Mouse (Mus musculus) intestine, postnatal 0 days (tissue): ENCODE measurements around the gene Ube2l3. TPM values are rescaled to one million over a fixed set of nuclear protein-coding genes. Genes with fewer than 3 reads are reported as not detected.

Experiments used
- ATAC-seq: fragments of 200-750 bp; cut with Nextera tagmentation; 2 replicates; pipeline ENCODE4 v1.8.0; 2017; ENCODE audit warnings: mild to moderate bottlenecking, moderate TSS enrichment, moderate library complexity
- H3K27ac ChIP-seq: fragments of 300-500 bp; sonication (generic); 2 replicates; pipeline ENCODE4 v1.5.1; 2014; ENCODE audit warnings: mild to moderate bottlenecking, low read depth, low read length, moderate library complexity
- H3K27me3 ChIP-seq: fragments of 300-500 bp; sonication (generic); replicated peaks from 2 replicates; pipeline ENCODE4 v1.6.1; 2014; ENCODE audit warnings: low read length, mixed read lengths; ENCODE audit not compliant: control insufficient read depth, insufficient read depth
- H3K36me3 ChIP-seq: fragments of 300-500 bp; sonication (generic); 2 replicates; pipeline ENCODE4 v1.6.1; 2014; ENCODE audit warnings: mild to moderate bottlenecking, moderate library complexity; ENCODE audit not compliant: control insufficient read depth, insufficient read depth
- H3K4me1 ChIP-seq: fragments of 300-500 bp; sonication (generic); replicated peaks from 2 replicates; pipeline ENCODE4 v1.6.1; 2014; ENCODE audit warnings: antibody characterized with exemption, low read length, mixed read lengths; ENCODE audit not compliant: control insufficient read depth, insufficient read depth
- H3K4me2 ChIP-seq: fragments of 300-500 bp; sonication (generic); replicated peaks from 2 replicates; pipeline ENCODE4 v1.6.1; 2014; ENCODE audit warnings: low read depth, mild to moderate bottlenecking, moderate library complexity
- H3K4me3 ChIP-seq: fragments of 300-500 bp; sonication (generic); 2 replicates; pipeline ENCODE4 v1.5.1; 2014; ENCODE audit warnings: low read depth, low read length
- H3K9ac ChIP-seq: fragments of 300-500 bp; sonication (generic); 2 replicates; pipeline ENCODE4 v1.6.1; 2014; ENCODE audit warnings: mild to moderate bottlenecking, low read depth, low read length
- H3K9me3 ChIP-seq: fragments of 300-500 bp; sonication (generic); 2 replicates; pipeline ENCODE4 v1.6.1; 2016; ENCODE audit warnings: mixed run types; ENCODE audit not compliant: control insufficient read depth
- CTCF ChIP-seq: sonication (generic); IDR thresholded peaks from 2 replicates; pipeline ENCODE4 v1.5.1; 2016; ENCODE audit warnings: low read depth, mild to moderate bottlenecking, control low read depth, antibody characterized with exemption, moderate library complexity
- WGBS: fragments of 180-500 bp; shearing (Covaris S2); extraction: QIAGEN DNeasy Blood & Tissue Kit; methylation state at CpG from one replicate; pipeline ENCODE4 v1.1.7; 2014; 5-methylcytosine and 5-hydroxymethylcytosine counted together
- polyA plus RNA-seq: library from polyadenylated mRNA; unstranded; fragments of >200 nt; fragmentation: Nextera tagmentation; extraction: Ambion mirVana; gene quantifications from 2 replicates; pipeline ENCODE4 v1.2.1, GENCODE M21; 2015

Gene Ube2l3
- polyA plus RNA-seq, 1 experiment from 2014 or later, result 319 TPM

- no peak for TF ChIP-seq CTCF
- H3K36me3 ChIP-seq, result peaks cover 6% of the 10 kb centered on the region; the same call in 1 of the 2 replicates
- peak overlapping the region; percentile 98 for H3K4me2 ChIP-seq
- peaks cover 23% of the 10 kb centered on the region for H3K4me1 ChIP-seq
- H3K27me3 ChIP-seq, result no peaks in the 10 kb centered on the region
- peak overlapping the region; percentile 64 for H3K9ac ChIP-seq
- H3K9me3 ChIP-seq, result no peaks in the 10 kb centered on the region
- H3K4me3 ChIP-seq, result peak overlapping the region; percentile 50
- H3K27ac ChIP-seq, result peak overlapping the region; percentile 47
- under 1% methylated on average over 41 of the region's 41 CpGs for WGBS
- peak; percentile 39; the same call in 1 of the 2 replicates for ATAC-seq
Observed at GRCm38 (mm10) chr16:17147391-17147929, 55.0 kb downstream of the Ube2l3 start.

GRCm38 (mm10) chr16:17146772-17147235, 55.6 kb downstream of the Ube2l3 start, which contains the start of gene Ccdc116:
Ccdc116 (minus strand) TSS chr16:17147229.
- Histone ChIP-seq H3K27ac (peak within 1 kb of the TSS; percentile 47), H3K4me2 (peak within 1 kb of the TSS; percentile 98)

GRCm38 (mm10) chr16:17144339-17144738, 58.1 kb downstream of the Ube2l3 start, which contains the start of gene Ydjc:
Ydjc (plus strand) TSS chr16:17144621.
- no peaks in the 10 kb centered on the region for H3K9me3 ChIP-seq
- H3K4me3 ChIP-seq, result no peak within 1 kb of the TSS
- no peak for TF ChIP-seq CTCF
- no peaks in the 10 kb centered on the region for H3K27me3 ChIP-seq
- H3K36me3 ChIP-seq, result no peaks in the 10 kb centered on the region; the same call in 1 of the 2 replicates
- peaks cover 12% of the 10 kb centered on the region for H3K4me1 ChIP-seq
- H3K9ac ChIP-seq, result no peak within 1 kb of the TSS
- H3K27ac ChIP-seq, result no peak within 1 kb of the TSS
- 35% methylated on average over 7 of the region's 7 CpGs for WGBS
- no peak within 1 kb of the TSS for H3K4me2 ChIP-seq
- no peak for ATAC-seq

More at GRCm38 (mm10) chr16:17146772-17147235, 55.6 kb downstream of the Ube2l3 start, which contains the start of gene Ccdc116:
- peak within 1 kb of the TSS; percentile 50 for H3K4me3 ChIP-seq
- 0% methylated on average over 34 of the region's 34 CpGs for WGBS
- H3K27me3 ChIP-seq, result no peaks in the 10 kb centered on the region
- H3K4me1 ChIP-seq, result peaks cover 21% of the 10 kb centered on the region
- H3K9ac ChIP-seq, result peak within 1 kb of the TSS; percentile 64
- peak; percentile 60 for ATAC-seq
- H3K36me3 ChIP-seq, result peaks cover under 1% of the 10 kb centered on the region; the same call in 1 of the 2 replicates
- H3K9me3 ChIP-seq, result no peaks in the 10 kb centered on the region
- TF ChIP-seq CTCF, result peak; percentile 75

- H3K4me1 ChIP-seq, result no peaks in the 10 kb centered on the region
- no peak overlapping the region for H3K27ac ChIP-seq
- no peak for ATAC-seq
Observed at GRCm38 (mm10) chr16:17137355-17137754, 65.1 kb downstream of the Ube2l3 start.

GRCm38 (mm10) chr16:17132906-17133200, 69.6 kb downstream of the Ube2l3 start:
- no peaks in the 10 kb centered on the region for H3K9me3 ChIP-seq
- H3K9ac ChIP-seq, result no peak overlapping the region
- H3K36me3 ChIP-seq, result no peaks in the 10 kb centered on the region
- peaks cover 7% of the 10 kb centered on the region; the same call in 1 of the 2 replicates for H3K4me1 ChIP-seq
- H3K4me3 ChIP-seq, result peak overlapping the region; percentile 76
- TF ChIP-seq CTCF, result no peak
- peak overlapping the region; percentile 99 for H3K4me2 ChIP-seq
- H3K27ac ChIP-seq, result no peak overlapping the region
- ATAC-seq, result no peak
- no peaks in the 10 kb centered on the region for H3K27me3 ChIP-seq
- WGBS, result 18% methylated on average over 7 of the region's 7 CpGs

More at GRCm38 (mm10) chr16:17137355-17137754, 65.1 kb downstream of the Ube2l3 start:
- WGBS, result 83% methylated on average over 15 of the region's 15 CpGs
- Histone ChIP-seq H3K4me2 (no peak overlapping the region), H3K36me3 (no peaks in the 10 kb centered on the region), H3K9me3 (no peaks in the 10 kb centered on the region), H3K9ac (no peak overlapping the region), H3K27me3 (no peaks in the 10 kb centered on the region), H3K4me3 (no peak overlapping the region)
- TF ChIP-seq CTCF, result no peak

GRCm38 (mm10) chr16:17132089-17132905, 70.2 kb downstream of the Ube2l3 start, which contains the start of gene Sdf2l1:
Sdf2l1 (minus strand) TSS chr16:17132383.
- ATAC-seq, result peak; percentile 98
- Histone ChIP-seq H3K4me1 (peaks cover 7% of the 10 kb centered on the region; the same call in 1 of the 2 replicates), H3K9me3 (no peaks in the 10 kb centered on the region), H3K4me3 (peak within 1 kb of the TSS; percentile 76), H3K27ac (peak within 1 kb of the TSS; percentile 54; the same call in 1 of the 2 replicates), H3K36me3 (no peaks in the 10 kb centered on the region), H3K9ac (peak within 1 kb of the TSS; percentile 63), H3K27me3 (no peaks in the 10 kb centered on the region), H3K4me2 (peak within 1 kb of the TSS; percentile 99)
- 0% methylated on average over 46 of the region's 47 CpGs for WGBS
- TF ChIP-seq CTCF, result peak; percentile 63
